Mouse (Mus musculus) ES-E14 (cell line): ENCODE measurements around the gene Pnkp. TPM values are rescaled to one million over a fixed set of nuclear protein-coding genes. Genes with fewer than 3 reads are reported as not detected.

Experiments used
- DNase-seq: peaks from one replicate; pipeline ENCODE4 v3.0.0-alpha.2; 2013; ENCODE audit warnings: low read depth, low spot score
- H3K27ac ChIP-seq: 2 replicates; pipeline ENCODE4 v1.5.1; 2012; ENCODE audit warnings: low read depth, mild to moderate bottlenecking, low read length, moderate library complexity, mixed read lengths; ENCODE audit not compliant: poor library complexity, insufficient read depth, severe bottlenecking
- H3K36me3 ChIP-seq: 2 replicates; pipeline ENCODE4 v1.6.1; 2012; ENCODE audit warnings: mild to moderate bottlenecking, low read length, moderate library complexity, mixed read lengths; ENCODE audit not compliant: control insufficient read depth, poor library complexity, insufficient read depth, severe bottlenecking
- H3K4me1 ChIP-seq, 2 experiments: fragments of 150-350 bp in 1 of 2; sonication (generic) in 1 of 2; 2 replicates each; pipeline ENCODE4 v1.6.1; 2012; ENCODE audit warnings: low read length in 2 of 2, mild to moderate bottlenecking in 1 of 2, mixed read lengths in 1 of 2; ENCODE audit not compliant: control insufficient read depth in 2 of 2, insufficient read depth in 2 of 2, poor library complexity in 1 of 2
- H3K4me3 ChIP-seq, 2 experiments: fragments of 150-350 bp in 1 of 2; sonication (generic) in 1 of 2; 2 replicates each; pipeline ENCODE4 v1.5.1; 2012; ENCODE audit warnings: low read length in 2 of 2, low read depth in 1 of 2, mild to moderate bottlenecking in 1 of 2, mixed read lengths in 1 of 2; ENCODE audit not compliant: insufficient read depth in 1 of 2, poor library complexity in 1 of 2, severe bottlenecking in 1 of 2
- H3K9ac ChIP-seq: 2 replicates; pipeline ENCODE4 v1.6.1; 2012; ENCODE audit warnings: low read depth, mild to moderate bottlenecking, low read length, mixed read lengths; ENCODE audit not compliant: poor library complexity, insufficient read depth, severe bottlenecking
- H3K9me3 ChIP-seq: fragments of 150-350 bp; sonication (generic); 2 replicates; pipeline ENCODE4 v1.6.1; 2012; ENCODE audit warnings: low read depth, mild to moderate bottlenecking, low read length; ENCODE audit not compliant: control insufficient read depth, insufficient read depth
- CHD2 ChIP-seq: IDR thresholded peaks from 2 replicates; pipeline ENCODE4 v1.6.1; 2014; ENCODE audit warnings: mild to moderate bottlenecking, low read depth, low read length, inconsistent platforms
- HCFC1 ChIP-seq: IDR thresholded peaks from 2 replicates; pipeline ENCODE4 v1.6.1; 2012; ENCODE audit warnings: low read length, inconsistent platforms, borderline replicate concordance; ENCODE audit not compliant: insufficient read depth
- MAFK ChIP-seq: IDR thresholded peaks from 2 replicates; pipeline ENCODE4 v1.6.1; 2014; ENCODE audit warnings: mild to moderate bottlenecking, low read depth, low read length, inconsistent platforms; ENCODE audit not compliant: insufficient read depth
- ZC3H11A ChIP-seq: IDR thresholded peaks from 2 replicates; pipeline ENCODE4 v1.6.1; 2012; ENCODE audit warnings: low read depth, mild to moderate bottlenecking, inconsistent platforms, low read length, borderline replicate concordance
- ZNF384 ChIP-seq: IDR thresholded peaks from 2 replicates; pipeline ENCODE4 v1.6.1; 2012; ENCODE audit warnings: low read depth, low read length, inconsistent platforms
- in situ Hi-C, 2 experiments: fragments of 600-800 bp; cut with MboI; formaldehyde crosslinking; loops; one replicate each; pipeline ENCODE4 v1.15.1; 2025; ENCODE audit warnings: low sequenced_read_pairs in 2 of 2, inconsistent platforms in 1 of 2; ENCODE audit not compliant: unreplicated experiment in 2 of 2
- total RNA-seq: library from RNA; depleted of rRNA; stranded (reverse); fragments of 300-350 nt; gene quantifications from 2 replicates; pipeline ENCODE4 v1.2.3, GENCODE M21; 2012

Pnkp gene
- total RNA-seq, 1 experiment = 37.1 TPM

- no peak overlapping the region for H3K27ac ChIP-seq
Measured at GRCm38 (mm10) chr7:44867010-44867702, 10.2 kb downstream of the Pnkp start.

GRCm38 (mm10) chr7:44867802-44868201, 10.9 kb downstream of the Pnkp start:
- no peak for TF ChIP-seq ZNF384
- in situ Hi-C loops = no loop called here
- peaks cover 0 to 19% of the 10 kb centered on the region in 2 experiments; a peak in 2 of 4 replicates for H3K4me1 ChIP-seq
- H3K4me3 ChIP-seq = peak overlapping the region in 1 of 2 experiments; percentile 76; a peak in 1 of 4 replicates
- H3K27ac ChIP-seq = no peak overlapping the region
- DNase-seq = no peak
- no peaks in the 10 kb centered on the region for H3K9me3 ChIP-seq
- H3K36me3 ChIP-seq = peaks cover 31% of the 10 kb centered on the region
- H3K9ac ChIP-seq = 0 out of 2 replicates have a peak overlapping the region, but pooled peaks have one; percentile 14

More at GRCm38 (mm10) chr7:44867010-44867702, 10.2 kb downstream of the Pnkp start:
- in situ Hi-C loops = no loop called here
- TF ChIP-seq HCFC1 (no peak), ZC3H11A (no peak), MAFK (no peak), CHD2 (no peak), ZNF384 (no peak)
- H3K9ac ChIP-seq = no peak overlapping the region
- H3K4me1 ChIP-seq = peaks cover 0 to 19% of the 10 kb centered on the region in 2 experiments; a peak in 2 of 4 replicates
- H3K4me3 ChIP-seq = no peak overlapping the region
- H3K36me3 ChIP-seq = peaks cover 37% of the 10 kb centered on the region
- no peak for DNase-seq
- H3K9me3 ChIP-seq = no peaks in the 10 kb centered on the region

- peaks cover 0 to 19% of the 10 kb centered on the region in 2 experiments; a peak in 2 of 4 replicates for H3K4me1 ChIP-seq
- no peak for DNase-seq
- H3K9ac ChIP-seq = 0 out of 2 replicates have a peak overlapping the region, but pooled peaks have one; percentile 94
- H3K4me3 ChIP-seq = peak overlapping the region; percentile 76 to 97
- H3K36me3 ChIP-seq = peaks cover 24% of the 10 kb centered on the region
- TF ChIP-seq ZC3H11A (no peak), CHD2 (no peak), HCFC1 (no peak), MAFK (no peak), ZNF384 (no peak)
- in situ Hi-C loops = no loop called here
- no peaks in the 10 kb centered on the region for H3K9me3 ChIP-seq
- H3K27ac ChIP-seq = no peak overlapping the region
Measured at GRCm38 (mm10) chr7:44868465-44868864, 11.5 kb downstream of the Pnkp start.

- Histone ChIP-seq H3K9ac (peak overlapping the region; percentile 94), H3K9me3 (no peaks in the 10 kb centered on the region), H3K36me3 (peaks cover 18% of the 10 kb centered on the region), H3K4me1 (peaks cover 0 to 18% of the 10 kb centered on the region in 2 experiments; a peak in 2 of 4 replicates), H3K4me3 (peak overlapping the region; percentile 76 to 97), H3K27ac (peak overlapping the region; percentile 91)
- no peak for DNase-seq
- in situ Hi-C loops = no loop called here
- TF ChIP-seq MAFK = peak; percentile 64; the same call in 1 of the 2 replicates
- TF ChIP-seq ZNF384 = no peak
Measured at GRCm38 (mm10) chr7:44868919-44869696, 12.2 kb downstream of the Pnkp start.
